Mouse (Mus musculus) CH12.LX (cell line): ENCODE results near the gene Acta1.

Experiments
- EP300 ChIP-seq: IDR thresholded peaks from 2 replicates; pipeline ENCODE4 v1.6.1; 2011; ENCODE audit warnings: low read length, improper control_type of control experiment
- MAFK ChIP-seq: IDR thresholded peaks from 2 replicates; pipeline ENCODE4 v1.6.1; 2011; ENCODE audit warnings: low read length, improper control_type of control experiment; ENCODE audit not compliant: insufficient replicate concordance
- MAX ChIP-seq: IDR thresholded peaks from 2 replicates; pipeline ENCODE4 v1.6.1; 2011; ENCODE audit warnings: low read length, improper control_type of control experiment

DNA sequence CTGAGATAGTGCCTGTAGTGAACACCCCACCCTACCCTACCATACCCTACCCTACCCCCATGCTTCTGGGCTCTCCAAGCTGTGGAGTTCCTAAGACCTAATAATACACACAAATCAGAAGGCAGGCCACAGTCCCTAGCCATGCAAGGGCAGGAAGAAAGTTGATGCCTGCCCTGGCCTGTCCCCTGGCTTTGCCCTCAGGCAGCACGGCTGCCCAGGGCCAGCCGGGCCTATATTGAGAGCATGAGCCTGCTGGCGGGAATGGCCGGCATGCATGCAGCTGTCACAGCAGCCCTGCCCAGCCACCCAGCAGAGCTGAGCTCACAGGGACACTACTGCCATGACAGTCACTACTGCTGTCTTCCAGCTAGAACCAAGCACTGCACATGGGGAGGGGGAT, 11.5 kb downstream of the Acta1 start:
- TF ChIP-seq EP300 (no peak), MAX (no peak), MAFK (no peak)
